Mouse (Mus musculus): ENCODE results near the gene Pkd2l1. TPM values are rescaled to one million over a fixed set of nuclear protein-coding genes. Genes with fewer than 3 reads are reported as not detected.
"Not testable (repeated sequence)": the region's sequence is repeated elsewhere in the genome, so short reads cannot be mapped to it uniquely, and the experiment has no call there.

Gene Pkd2l1
- total and polyA plus RNA-seq, 2 experiments from 2014 or later: not detected

GRCm38 (mm10) chr19:44128560-44128959 lies 63.7 kb downstream of the Pkd2l1 start:
- TF ChIP-seq CTCF (IDR thresholded peaks at IDR 0.05; ENCODE audit: low read depth) (no peak), EP300 (IDR thresholded peaks at IDR 0.05; ENCODE audit: low read depth) (no peak)
- no peak overlapping the region for H3K9ac ChIP-seq (replicated peaks; ENCODE audit: low read depth, low read length)
- no peak overlapping the region for H3K4me2 ChIP-seq (ENCODE audit: low read depth, low read length)
- WGBS: 90% methylated on average over 2 of the region's 2 CpGs
- H3K9me3 ChIP-seq (replicated peaks; ENCODE audit: control insufficient read depth, low read length): no peaks in the 10 kb centered on the region
- H3K27me3 ChIP-seq (ENCODE audit: control insufficient read depth, insufficient read depth, low read length): no peaks in the 10 kb centered on the region
- H3K4me3 ChIP-seq (ENCODE audit: low read depth, low read length): no peak overlapping the region
- H3K27ac ChIP-seq (ENCODE audit: low read depth): no peak overlapping the region
- ATAC-seq (ENCODE audit: insufficient read depth, low read depth) (no peak), DNase-seq (ENCODE audit: low spot score) (no peak)
- peaks cover 84% of the 10 kb centered on the region for H3K36me3 ChIP-seq (replicated peaks; ENCODE audit: control insufficient read depth, insufficient read depth, low read length)
- no peaks in the 10 kb centered on the region for H3K4me1 ChIP-seq (ENCODE audit: control insufficient read depth, insufficient read depth)

DNA sequence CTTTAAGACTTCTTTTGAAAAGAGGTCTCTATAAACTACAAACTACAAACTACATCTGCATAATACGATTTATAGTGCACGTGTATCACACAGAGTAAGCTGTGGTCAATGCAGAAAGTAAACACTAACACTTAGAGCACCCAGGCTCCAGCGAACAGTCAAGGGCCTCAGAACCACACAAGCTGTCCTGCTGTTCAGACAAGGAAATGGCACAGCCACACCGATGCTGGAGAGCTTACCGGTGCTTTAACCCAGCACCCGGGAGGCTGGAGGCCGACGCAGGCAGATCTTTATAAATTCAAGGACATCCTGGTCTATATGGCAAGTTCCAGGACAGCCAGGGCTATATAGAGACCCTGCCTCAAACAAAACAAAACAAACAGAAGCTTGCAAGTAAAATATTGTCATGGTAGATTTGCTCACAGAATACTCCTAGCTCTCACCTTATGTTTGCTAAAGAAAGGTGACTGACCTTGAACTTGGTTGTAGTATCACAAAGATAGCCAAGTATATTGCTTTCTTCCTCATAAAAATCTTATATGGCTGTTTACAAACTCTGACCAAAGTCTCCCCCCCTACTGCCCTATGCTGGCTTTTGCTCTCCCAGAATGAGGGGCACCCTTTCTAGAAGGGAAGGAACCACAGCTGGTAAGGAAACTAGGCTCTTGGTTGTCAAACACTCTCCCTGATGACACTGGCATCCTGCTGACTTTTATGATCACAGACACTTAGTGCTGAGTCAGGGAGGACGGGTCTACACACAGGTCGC lies 64.3 kb downstream of the Pkd2l1 start:
- Histone ChIP-seq H3K36me3 (replicated peaks; ENCODE audit: control insufficient read depth, insufficient read depth, low read length) (peaks cover 90% of the 10 kb centered on the region), H3K4me3 (ENCODE audit: low read depth, low read length) (no peak overlapping the region), H3K4me1 (ENCODE audit: control insufficient read depth, insufficient read depth) (no peaks in the 10 kb centered on the region), H3K27ac (ENCODE audit: low read depth) (no peak overlapping the region), H3K27me3 (ENCODE audit: control insufficient read depth, insufficient read depth, low read length) (no peaks in the 10 kb centered on the region), H3K4me2 (ENCODE audit: low read depth, low read length) (no peak overlapping the region), H3K9ac (replicated peaks; ENCODE audit: low read depth, low read length) (no peak overlapping the region), H3K9me3 (replicated peaks; ENCODE audit: control insufficient read depth, low read length) (no peaks in the 10 kb centered on the region)
- DNase-seq (ENCODE audit: low spot score) (no peak), ATAC-seq (ENCODE audit: insufficient read depth, low read depth) (no peak)
- TF ChIP-seq CTCF (IDR thresholded peaks at IDR 0.05; ENCODE audit: low read depth) (no peak), EP300 (IDR thresholded peaks at IDR 0.05; ENCODE audit: low read depth) (no peak)
- WGBS: 91% methylated on average over 10 of the region's 10 CpGs

DNA sequence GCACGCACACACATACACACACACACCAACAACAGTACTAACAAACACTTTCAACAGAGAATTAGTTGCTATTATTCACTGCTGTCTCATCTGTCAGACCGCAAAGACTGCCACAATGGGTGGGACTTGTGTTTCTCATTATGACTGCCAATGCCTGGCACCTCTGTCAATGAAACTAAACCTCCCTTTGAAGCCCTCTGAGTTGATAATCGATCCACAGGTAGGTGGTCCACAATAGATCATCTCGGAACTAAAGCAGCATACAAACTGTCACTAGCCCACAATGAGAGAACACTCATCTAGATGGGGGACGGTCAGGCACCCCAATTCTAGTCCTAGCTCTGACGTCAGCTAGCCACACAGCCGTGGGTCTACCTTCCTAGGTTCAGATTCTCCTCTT lies 71.1 kb downstream of the Pkd2l1 start:
- H3K4me1 ChIP-seq (ENCODE audit: control insufficient read depth, insufficient read depth): no peaks in the 10 kb centered on the region
- WGBS: 94% methylated on average over 7 of the region's 7 CpGs
- H3K4me2 ChIP-seq (ENCODE audit: low read depth, low read length): no peak overlapping the region
- no peaks in the 10 kb centered on the region for H3K27me3 ChIP-seq (ENCODE audit: control insufficient read depth, insufficient read depth, low read length)
- H3K9me3 ChIP-seq (replicated peaks; ENCODE audit: control insufficient read depth, low read length): no peaks in the 10 kb centered on the region
- ATAC-seq (ENCODE audit: insufficient read depth, low read depth) (no peak), DNase-seq (ENCODE audit: low spot score) (no peak)
- H3K9ac ChIP-seq (replicated peaks; ENCODE audit: low read depth, low read length): no peak overlapping the region
- TF ChIP-seq CTCF (IDR thresholded peaks at IDR 0.05; ENCODE audit: low read depth): no peak
- no peak for TF ChIP-seq EP300 (IDR thresholded peaks at IDR 0.05; ENCODE audit: low read depth)
- H3K36me3 ChIP-seq (replicated peaks; ENCODE audit: control insufficient read depth, insufficient read depth, low read length): peaks cover 91% of the 10 kb centered on the region
- H3K27ac ChIP-seq (ENCODE audit: low read depth): no peak overlapping the region
- no peak overlapping the region for H3K4me3 ChIP-seq (ENCODE audit: low read depth, low read length)

DNA sequence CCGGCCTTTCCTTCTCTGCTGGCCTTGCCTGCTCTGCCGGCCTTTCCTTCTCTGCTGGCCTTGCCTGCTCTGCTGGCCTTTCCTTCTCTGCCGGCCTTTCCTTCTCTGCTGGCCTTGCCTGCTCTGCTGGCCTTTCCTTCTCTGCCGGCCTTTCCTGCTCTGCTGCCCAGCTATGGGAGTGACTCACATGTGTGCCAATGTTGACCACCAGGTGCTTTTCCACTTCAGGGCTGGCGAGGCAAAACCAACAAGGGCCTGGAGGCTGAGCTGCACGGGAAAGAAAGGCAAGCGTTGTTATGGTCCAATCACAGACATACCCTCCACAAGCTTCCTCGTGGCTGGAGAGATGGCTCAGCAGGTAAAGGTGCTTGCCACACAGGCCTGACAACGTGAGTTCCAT lies 71.6 kb downstream of the Pkd2l1 start:
- WGBS: 96% methylated on average over 7 of the region's 9 CpGs
- not testable (repeated sequence) for H3K4me2 ChIP-seq (ENCODE audit: low read depth, low read length); H3K4me3 ChIP-seq (ENCODE audit: low read depth, low read length); H3K27me3 ChIP-seq (ENCODE audit: control insufficient read depth, insufficient read depth, low read length); ATAC-seq (ENCODE audit: insufficient read depth, low read depth); DNase-seq (ENCODE audit: low spot score); H3K9ac ChIP-seq (replicated peaks; ENCODE audit: low read depth, low read length); H3K27ac ChIP-seq (ENCODE audit: low read depth); H3K9me3 ChIP-seq (replicated peaks; ENCODE audit: control insufficient read depth, low read length); H3K4me1 ChIP-seq (ENCODE audit: control insufficient read depth, insufficient read depth)
- H3K36me3 ChIP-seq (replicated peaks; ENCODE audit: control insufficient read depth, insufficient read depth, low read length): peaks cover 87% of the 10 kb centered on the region

GRCm38 (mm10) chr19:44117793-44118192 lies 74.4 kb downstream of the Pkd2l1 start:
- no peak overlapping the region for H3K4me2 ChIP-seq (ENCODE audit: low read depth, low read length)
- H3K4me3 ChIP-seq (ENCODE audit: low read depth, low read length): no peak overlapping the region
- DNase-seq (ENCODE audit: low spot score) (no peak), ATAC-seq (ENCODE audit: insufficient read depth, low read depth) (no peak)
- no peaks in the 10 kb centered on the region for H3K27me3 ChIP-seq (ENCODE audit: control insufficient read depth, insufficient read depth, low read length)
- no peaks in the 10 kb centered on the region for H3K9me3 ChIP-seq (replicated peaks; ENCODE audit: control insufficient read depth, low read length)
- H3K4me1 ChIP-seq (ENCODE audit: control insufficient read depth, insufficient read depth): no peaks in the 10 kb centered on the region
- H3K36me3 ChIP-seq (replicated peaks; ENCODE audit: control insufficient read depth, insufficient read depth, low read length): peaks cover 80% of the 10 kb centered on the region
- TF ChIP-seq EP300 (IDR thresholded peaks at IDR 0.05; ENCODE audit: low read depth) (no peak), CTCF (IDR thresholded peaks at IDR 0.05; ENCODE audit: low read depth) (no peak)
- no peak overlapping the region for H3K27ac ChIP-seq (ENCODE audit: low read depth)
- H3K9ac ChIP-seq (replicated peaks; ENCODE audit: low read depth, low read length): no peak overlapping the region

DNA sequence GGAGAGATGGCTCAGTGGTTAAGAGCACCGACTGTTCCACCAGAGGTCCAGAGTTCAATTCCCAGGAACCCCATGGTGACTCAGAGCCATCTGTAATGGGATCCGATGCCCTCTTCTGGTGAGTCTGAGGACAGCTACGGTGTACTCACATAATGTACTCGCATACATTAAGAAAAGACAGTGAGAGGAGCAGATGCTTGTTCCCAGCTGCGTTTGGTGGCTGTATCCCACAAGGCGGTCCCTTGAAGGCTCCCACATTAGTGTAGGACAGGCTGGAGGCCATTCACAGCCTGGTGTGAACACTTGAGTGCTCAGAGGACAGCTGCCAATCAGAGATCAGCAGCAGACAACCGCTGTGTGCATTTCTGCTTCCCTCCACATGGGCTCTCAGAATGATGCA lies 80.5 kb downstream of the Pkd2l1 start:
- TF ChIP-seq CTCF (IDR thresholded peaks at IDR 0.05; ENCODE audit: low read depth) (peak; percentile 16), EP300 (IDR thresholded peaks at IDR 0.05; ENCODE audit: low read depth) (no peak)
- Histone ChIP-seq H3K27me3 (ENCODE audit: control insufficient read depth, insufficient read depth, low read length) (no peaks in the 10 kb centered on the region), H3K4me1 (ENCODE audit: control insufficient read depth, insufficient read depth) (0 out of 2 replicates have a peak, but pooled peaks cover 6% of the 10 kb centered on the region), H3K9me3 (replicated peaks; ENCODE audit: control insufficient read depth, low read length) (no peaks in the 10 kb centered on the region), H3K4me2 (ENCODE audit: low read depth, low read length) (no peak overlapping the region), H3K36me3 (replicated peaks; ENCODE audit: control insufficient read depth, insufficient read depth, low read length) (peaks cover 54% of the 10 kb centered on the region), H3K4me3 (ENCODE audit: low read depth, low read length) (no peak overlapping the region), H3K27ac (ENCODE audit: low read depth) (no peak overlapping the region), H3K9ac (replicated peaks; ENCODE audit: low read depth, low read length) (no peak overlapping the region)
- ATAC-seq (ENCODE audit: insufficient read depth, low read depth) (no peak), DNase-seq (ENCODE audit: low spot score) (no peak)
- WGBS: 73% methylated on average over 7 of the region's 7 CpGs

Data from heart, postnatal 0 days (tissue).